Mouse (Mus musculus) CH12.LX (cell line): ENCODE results near the gene Mex3d. TPM values are rescaled to one million over a fixed set of nuclear protein-coding genes. Genes with fewer than 3 reads are reported as not detected.
A peak's percentile ranks its signal among the peaks of the same experiment; 100 is the strongest.

ENCODE experiments used
- DNase-seq: peaks from one replicate; pipeline ENCODE4 v3.0.0-alpha.2; 2013; ENCODE audit errors: extremely low read depth
- H3K27ac ChIP-seq: 2 replicates; pipeline ENCODE4 v1.5.1; 2012; ENCODE audit warnings: low read depth, mild to moderate bottlenecking, control low read depth, moderate library complexity; ENCODE audit not compliant: insufficient read depth
- H3K27me3 ChIP-seq: replicated peaks from 2 replicates; pipeline ENCODE3; 2012; ENCODE audit warnings: inconsistent platforms
- H3K36me3 ChIP-seq, 2 experiments: replicated peaks in 1 of 2; 2 replicates each; pipeline versions ENCODE3 to v1.6.1; 2012; ENCODE audit warnings: inconsistent platforms in 1 of 2, low read length in 1 of 2, mild to moderate bottlenecking in 1 of 2, mixed read lengths in 1 of 2, moderate library complexity in 1 of 2; ENCODE audit not compliant: control insufficient read depth in 1 of 2, insufficient read depth in 1 of 2
- H3K4me1 ChIP-seq, 2 experiments: 2 replicates each; pipeline ENCODE4 v1.6.1; 2012; ENCODE audit warnings: inconsistent platforms in 1 of 2, moderate library complexity in 1 of 2; ENCODE audit not compliant: insufficient read depth in 2 of 2, control insufficient read depth in 1 of 2
- H3K4me2 ChIP-seq: 2 replicates; pipeline ENCODE4 v1.6.1; 2012; ENCODE audit warnings: low read depth, mild to moderate bottlenecking, control low read depth; ENCODE audit not compliant: poor library complexity, insufficient read depth, severe bottlenecking
- H3K4me3 ChIP-seq, 3 experiments: fragments of 150-350 bp in 1 of 3; sonication (generic) in 1 of 3; replicated peaks in 1 of 3; 2 replicates each; pipeline versions ENCODE3 to v1.5.1; 2011 to 2012; ENCODE audit warnings: low read depth in 2 of 3, low read length in 2 of 3, mild to moderate bottlenecking in 2 of 3, moderate library complexity in 2 of 3, control low read depth in 1 of 3, improper control_type of control experiment in 1 of 3, inconsistent platforms in 1 of 3, mixed read lengths in 1 of 3; ENCODE audit not compliant: poor library complexity in 1 of 3
- H3K79me2 ChIP-seq: replicated peaks from 2 replicates; pipeline ENCODE4 v1.6.1; 2012; ENCODE audit warnings: mild to moderate bottlenecking, moderate library complexity; ENCODE audit not compliant: control insufficient read depth, poor library complexity, insufficient read depth, severe bottlenecking; ENCODE audit errors: extremely low read depth
- H3K9ac ChIP-seq: 2 replicates; pipeline ENCODE4 v1.6.1; 2012; ENCODE audit warnings: low read depth, mild to moderate bottlenecking, control low read depth, moderate library complexity; ENCODE audit not compliant: insufficient read depth
- H3K9me3 ChIP-seq: replicated peaks from 2 replicates; pipeline ENCODE3; 2012; ENCODE audit warnings: low read length, inconsistent platforms, mixed read lengths
- BHLHE40 ChIP-seq: IDR thresholded peaks from 2 replicates; pipeline ENCODE4 v1.6.1; 2011; ENCODE audit warnings: mild to moderate bottlenecking, low read depth, low read length, improper control_type of control experiment
- CHD1 ChIP-seq: IDR thresholded peaks from 2 replicates; pipeline ENCODE4 v1.6.1; 2012; ENCODE audit warnings: low read depth, low read length, improper control_type of control experiment, inconsistent platforms
- CHD2 ChIP-seq: IDR thresholded peaks from 2 replicates; pipeline ENCODE4 v1.6.1; 2011; ENCODE audit warnings: low read length, improper control_type of control experiment
- CTCF ChIP-seq, 2 experiments: IDR thresholded peaks in 1 of 2; conservative IDR thresholded peaks in 1 of 2; 2 replicates each; pipeline ENCODE4 v1.5.1; 2011 to 2012; ENCODE audit warnings: low read depth in 2 of 2, low read length in 2 of 2, improper control_type of control experiment in 1 of 2, inconsistent platforms in 1 of 2, mild to moderate bottlenecking in 1 of 2, moderate library complexity in 1 of 2
- E2F4 ChIP-seq: IDR thresholded peaks from 2 replicates; pipeline ENCODE4 v1.6.1; 2011; ENCODE audit warnings: low read depth, low read length, improper control_type of control experiment; ENCODE audit not compliant: insufficient replicate concordance
- GABPA ChIP-seq: IDR thresholded peaks from 2 replicates; pipeline ENCODE4 v1.6.1; 2012; ENCODE audit warnings: low read depth, low read length, improper control_type of control experiment, inconsistent platforms; ENCODE audit not compliant: insufficient replicate concordance
- HCFC1 ChIP-seq: IDR thresholded peaks from 2 replicates; pipeline ENCODE4 v1.6.1; 2012; ENCODE audit warnings: low read depth, mild to moderate bottlenecking, inconsistent platforms, low read length, improper control_type of control experiment
- IRF4 ChIP-seq: IDR thresholded peaks from 2 replicates; pipeline ENCODE4 v1.6.1; 2014; ENCODE audit warnings: low read depth, mild to moderate bottlenecking, inconsistent platforms, low read length, improper control_type of control experiment
- JUN ChIP-seq: IDR thresholded peaks from 2 replicates; pipeline ENCODE4 v1.6.1; 2011; ENCODE audit warnings: low read depth, mild to moderate bottlenecking, low read length, improper control_type of control experiment, moderate library complexity; ENCODE audit not compliant: insufficient read depth
- JUND ChIP-seq: conservative IDR thresholded peaks from 2 replicates; pipeline ENCODE4 v1.6.1; 2011; ENCODE audit warnings: low read depth, low read length, improper control_type of control experiment
- KAT2A ChIP-seq: IDR thresholded peaks from 2 replicates; pipeline ENCODE4 v1.6.1; 2012; ENCODE audit warnings: low read length, improper control_type of control experiment, inconsistent platforms; ENCODE audit not compliant: insufficient replicate concordance
- MAX ChIP-seq: IDR thresholded peaks from 2 replicates; pipeline ENCODE4 v1.6.1; 2011; ENCODE audit warnings: low read length, improper control_type of control experiment
- MAZ ChIP-seq: IDR thresholded peaks from 2 replicates; pipeline ENCODE4 v1.6.1; 2012; ENCODE audit warnings: low read depth, mild to moderate bottlenecking, inconsistent platforms, low read length, improper control_type of control experiment, moderate library complexity
- MEF2A ChIP-seq: IDR thresholded peaks from 2 replicates; pipeline ENCODE4 v1.6.1; 2014; ENCODE audit warnings: low read depth, mild to moderate bottlenecking, inconsistent platforms, low read length, improper control_type of control experiment, borderline replicate concordance
- MXI1 ChIP-seq: IDR thresholded peaks from 2 replicates; pipeline ENCODE4 v1.6.1; 2011; ENCODE audit warnings: mild to moderate bottlenecking, low read depth, low read length, improper control_type of control experiment
- MYC ChIP-seq: IDR thresholded peaks from 2 replicates; pipeline ENCODE4 v1.6.1; 2011; ENCODE audit warnings: low read depth, mild to moderate bottlenecking, improper control_type of control experiment, low read length
- NELFE ChIP-seq: IDR thresholded peaks from 2 replicates; pipeline ENCODE4 v1.6.1; 2011; ENCODE audit warnings: low read depth, low read length, improper control_type of control experiment
- POLR2A ChIP-seq: IDR thresholded peaks from 2 replicates; pipeline ENCODE4 v1.6.1; 2011; ENCODE audit warnings: low read depth, mild to moderate bottlenecking, improper control_type of control experiment, low read length
- POLR2AphosphoS2 ChIP-seq: IDR thresholded peaks from 2 replicates; pipeline ENCODE4 v1.6.1; 2011; ENCODE audit warnings: low read depth, low read length, improper control_type of control experiment
- RAD21 ChIP-seq: IDR thresholded peaks from 2 replicates; pipeline ENCODE4 v1.6.1; 2011; ENCODE audit warnings: low read depth, mild to moderate bottlenecking, low read length, improper control_type of control experiment, moderate library complexity
- RCOR1 ChIP-seq: conservative IDR thresholded peaks from 2 replicates; pipeline ENCODE4 v1.6.1; 2012; ENCODE audit warnings: low read depth, mild to moderate bottlenecking, inconsistent platforms, low read length, improper control_type of control experiment
- SIN3A ChIP-seq: IDR thresholded peaks from 2 replicates; pipeline ENCODE4 v1.6.1; 2012; ENCODE audit warnings: low read length, improper control_type of control experiment, inconsistent platforms
- SMC3 ChIP-seq: IDR thresholded peaks from 2 replicates; pipeline ENCODE4 v1.6.1; 2011; ENCODE audit warnings: low read depth, low read length, improper control_type of control experiment
- UBTF ChIP-seq: IDR thresholded peaks from 2 replicates; pipeline ENCODE4 v1.6.1; 2012; ENCODE audit warnings: low read depth, mild to moderate bottlenecking, inconsistent platforms, low read length, improper control_type of control experiment, moderate library complexity
- USF1 ChIP-seq: IDR thresholded peaks from 2 replicates; pipeline ENCODE4 v1.6.1; 2014; ENCODE audit warnings: low read depth, mild to moderate bottlenecking, inconsistent platforms, low read length, improper control_type of control experiment
- USF2 ChIP-seq: conservative IDR thresholded peaks from 2 replicates; pipeline ENCODE4 v1.6.1; 2011; ENCODE audit warnings: low read depth, low read length, improper control_type of control experiment
- ZC3H11A ChIP-seq: IDR thresholded peaks from 2 replicates; pipeline ENCODE4 v1.6.1; 2012; ENCODE audit warnings: low read depth, mild to moderate bottlenecking, inconsistent platforms, low read length, improper control_type of control experiment
- ZNF384 ChIP-seq: IDR thresholded peaks from 2 replicates; pipeline ENCODE4 v1.6.1; 2012; ENCODE audit warnings: low read depth, low read length, improper control_type of control experiment, inconsistent platforms
- dilution Hi-C: fragments of 300-500 bp; cut with MboI; formaldehyde crosslinking; loops from 2 replicates; pipeline ENCODE4 v1.14.3; 2020; ENCODE audit warnings: low sequenced_read_pairs; ENCODE audit not compliant: extremely low pct_unique_long_range_greater_than_20kb, extremely low pct_ligation_motif_present
- in situ Hi-C: fragments of 300-500 bp; cut with MboI; formaldehyde crosslinking; loops from 3 replicates; pipeline ENCODE4 v1.14.3; 2019; ENCODE audit warnings: low sequenced_read_pairs, low pct_ligation_motif_present, low pct_unique_long_range_greater_than_20kb, mixed read lengths
- polyA plus RNA-seq: library from polyadenylated mRNA; unstranded; fragments of >175 nt; gene quantifications from 2 replicates; pipeline ENCODE4 v1.2.1, GENCODE M21; 2012; ENCODE audit warnings: low read depth; ENCODE audit not compliant: insufficient read length
- total RNA-seq, 2 experiments: library from RNA; depleted of rRNA; stranded (reverse); fragments of 300-350 nt in 1 of 2; fragments of >200 nt in 1 of 2; gene quantifications; 2 replicates each; pipeline ENCODE4 v1.2.3; 2012 to 2014

The Mex3d gene
- total and polyA plus RNA-seq, 3 experiments = 5.9 to 8.5 (median 6.6) TPM

- no peak for TF ChIP-seq MXI1
- TF ChIP-seq GABPA = no peak
- TF ChIP-seq UBTF = no peak
- TF ChIP-seq MAZ = peak; percentile 82; the same call in 1 of the 2 replicates
- peak; percentile 66 for TF ChIP-seq CHD2
- no peak for TF ChIP-seq RAD21
- no peak; the same call in 1 of the 2 replicates for TF ChIP-seq IRF4
- no peak for TF ChIP-seq RCOR1
- TF ChIP-seq BHLHE40 = peak; percentile 8; the same call in 1 of the 2 replicates
- peak; percentile 55; the same call in 1 of the 2 replicates for TF ChIP-seq SIN3A
- no peak for TF ChIP-seq CTCF (conservative IDR thresholded peaks at IDR 0.05 in 1 of 2, IDR thresholded peaks at IDR 0.05 in 1 of 2; ENCODE audit: low read depth in 2 of 2, low read length in 2 of 2)
- 0 out of 2 replicates have a peak, but pooled peaks have one; percentile 17 for TF ChIP-seq MAX
- TF ChIP-seq JUN = no peak
Observed at GRCm38 (mm10) chr10:80431570-80432386, 44.3 kb upstream of the Mex3d start (continued).

- peaks cover 59% of the 10 kb centered on the region for H3K79me2 ChIP-seq
- peak overlapping the region; percentile 38 to 97 (median 97) for H3K4me3 ChIP-seq
- no peak for DNase-seq
- TF ChIP-seq POLR2A (0 out of 2 replicates have a peak, but pooled peaks have one; percentile 28), USF1 (no peak), MEF2A (no peak), SIN3A (no peak), POLR2AphosphoS2 (no peak), HCFC1 (no peak), ZNF384 (no peak), MYC (peak; percentile 51; the same call in 1 of the 2 replicates), GABPA (no peak), ZC3H11A (no peak), RAD21 (peak; percentile 28), MAX (peak; percentile 43), SMC3 (no peak; the same call in 1 of the 2 replicates), MXI1 (peak; percentile 23; the same call in 1 of the 2 replicates), UBTF (no peak), CHD1 (no peak), CTCF (conservative IDR thresholded peaks at IDR 0.05 in 1 of 2, IDR thresholded peaks at IDR 0.05 in 1 of 2; ENCODE audit: low read depth in 2 of 2, low read length in 2 of 2) (peak in 1 of 2 experiments; percentile 43; a peak in 2 of 4 replicates), MAZ (no peak; the same call in 1 of the 2 replicates), NELFE (no peak), JUND (no peak), USF2 (no peak), BHLHE40 (peak; percentile 69), KAT2A (no peak), E2F4 (no peak)
- in situ Hi-C loops = loop anchor here (25.0 kb wide), 1 partner anchor 257 kb away; the partner anchor contains the start of gene Mknk2
- H3K27ac ChIP-seq = peak overlapping the region; percentile 96
- H3K9me3 ChIP-seq = peaks cover 10% of the 10 kb centered on the region
- dilution Hi-C loops = no loop called here
- peak overlapping the region; percentile 82 for H3K4me2 ChIP-seq
- no peaks in the 10 kb centered on the region for H3K27me3 ChIP-seq
- peaks cover 45 to 53% of the 10 kb centered on the region in 2 experiments for H3K36me3 ChIP-seq
- H3K9ac ChIP-seq = peak overlapping the region; percentile 99
- peaks cover 28 to 56% of the 10 kb centered on the region in 2 experiments for H3K4me1 ChIP-seq
Observed at GRCm38 (mm10) chr10:80430375-80430980, 43.0 kb upstream of the Mex3d start.
